Mouse (Mus musculus): ENCODE measurements at regions not wholly inside any gene's neighbourhood (a gene's known extent, or its start where the extent isn't known, plus 50 kb on each side); places are given as distances from the start of the nearest gene placed in this dataset.
A peak's percentile ranks its signal among the peaks of the same experiment; 100 is the strongest.

GRCm38 (mm10) chr2:11416122-11416521 is 137.8 kb downstream of the Pfkfb3 start:
- no peak overlapping the region for H3K9ac ChIP-seq (replicated peaks)
- H3K4me3 ChIP-seq (replicated peaks): no peak overlapping the region
- no peak overlapping the region for H3K27ac ChIP-seq
- H3K4me2 ChIP-seq: no peak overlapping the region
- no peaks in the 10 kb centered on the region for H3K9me3 ChIP-seq
- H3K36me3 ChIP-seq: no peaks in the 10 kb centered on the region
- 88% methylated on average over 11 of the region's 11 CpGs for WGBS
- H3K4me1 ChIP-seq (replicated peaks): no peaks in the 10 kb centered on the region
- H3K27me3 ChIP-seq: no peaks in the 10 kb centered on the region
- ATAC-seq (ENCODE audit: insufficient number of reproducible peaks, insufficient read depth, low FRiP score, low TSS enrichment, low read depth): no peak

- Histone ChIP-seq H3K4me1 (replicated peaks) (no peaks in the 10 kb centered on the region), H3K9ac (replicated peaks) (no peak overlapping the region), H3K4me3 (replicated peaks) (no peak overlapping the region), H3K36me3 (no peaks in the 10 kb centered on the region), H3K27ac (no peak overlapping the region), H3K9me3 (no peaks in the 10 kb centered on the region), H3K4me2 (no peak overlapping the region), H3K27me3 (no peaks in the 10 kb centered on the region)
- WGBS: 94% methylated on average over 6 of the region's 6 CpGs
- no peak for ATAC-seq (ENCODE audit: insufficient number of reproducible peaks, insufficient read depth, low FRiP score, low TSS enrichment, low read depth)
Measured at GRCm38 (mm10) chr2:11412521-11412920, 141.4 kb downstream of the Pfkfb3 start.

- Histone ChIP-seq H3K9ac (replicated peaks) (no peak overlapping the region), H3K9me3 (no peaks in the 10 kb centered on the region), H3K4me3 (replicated peaks) (no peak overlapping the region), H3K4me2 (no peak overlapping the region), H3K27ac (no peak overlapping the region), H3K27me3 (no peaks in the 10 kb centered on the region), H3K36me3 (no peaks in the 10 kb centered on the region), H3K4me1 (replicated peaks) (no peaks in the 10 kb centered on the region)
- WGBS: 80% methylated on average over 5 of the region's 6 CpGs
- no peak for ATAC-seq (ENCODE audit: insufficient number of reproducible peaks, insufficient read depth, low FRiP score, low TSS enrichment, low read depth)
Measured at GRCm38 (mm10) chr2:11408497-11408896, 145.4 kb downstream of the Pfkfb3 start.

GRCm38 (mm10) chr2:11406103-11406615 is 147.7 kb downstream of the Pfkfb3 start:
- Histone ChIP-seq H3K27me3 (no peaks in the 10 kb centered on the region), H3K4me2 (no peak overlapping the region), H3K9ac (replicated peaks) (no peak overlapping the region), H3K4me3 (replicated peaks) (no peak overlapping the region), H3K4me1 (replicated peaks) (no peaks in the 10 kb centered on the region), H3K9me3 (no peaks in the 10 kb centered on the region), H3K27ac (no peak overlapping the region), H3K36me3 (no peaks in the 10 kb centered on the region)
- no peak for ATAC-seq (ENCODE audit: insufficient number of reproducible peaks, insufficient read depth, low FRiP score, low TSS enrichment, low read depth)
- 90% methylated on average over 1 of the region's 1 CpGs for WGBS

- Histone ChIP-seq H3K36me3 (no peaks in the 10 kb centered on the region), H3K4me3 (replicated peaks) (no peak overlapping the region), H3K9me3 (no peaks in the 10 kb centered on the region), H3K4me1 (replicated peaks) (no peaks in the 10 kb centered on the region), H3K9ac (replicated peaks) (no peak overlapping the region), H3K27me3 (no peaks in the 10 kb centered on the region), H3K4me2 (no peak overlapping the region), H3K27ac (no peak overlapping the region)
- 86% methylated on average over 10 of the region's 10 CpGs for WGBS
- no peak for ATAC-seq (ENCODE audit: insufficient number of reproducible peaks, insufficient read depth, low FRiP score, low TSS enrichment, low read depth)
Measured at GRCm38 (mm10) chr2:11402218-11402848, 151.5 kb downstream of the Pfkfb3 start.

GRCm38 (mm10) chr2:11399411-11399810 is 154.5 kb downstream of the Pfkfb3 start:
- no peak overlapping the region for H3K9ac ChIP-seq (replicated peaks)
- H3K27ac ChIP-seq: no peak overlapping the region
- no peak for ATAC-seq (ENCODE audit: insufficient number of reproducible peaks, insufficient read depth, low FRiP score, low TSS enrichment, low read depth)
- H3K4me1 ChIP-seq (replicated peaks): no peaks in the 10 kb centered on the region
- no peaks in the 10 kb centered on the region for H3K36me3 ChIP-seq
- H3K4me2 ChIP-seq: no peak overlapping the region
- no peak overlapping the region for H3K4me3 ChIP-seq (replicated peaks)
- H3K9me3 ChIP-seq: no peaks in the 10 kb centered on the region
- no peaks in the 10 kb centered on the region for H3K27me3 ChIP-seq
- 85% methylated on average over 3 of the region's 3 CpGs for WGBS

- H3K4me2 ChIP-seq: no peak overlapping the region
- H3K27ac ChIP-seq: no peak overlapping the region
- H3K9ac ChIP-seq (replicated peaks): no peak overlapping the region
- ATAC-seq (ENCODE audit: insufficient number of reproducible peaks, insufficient read depth, low FRiP score, low TSS enrichment, low read depth): no peak
- H3K4me3 ChIP-seq (replicated peaks): no peak overlapping the region
- no peaks in the 10 kb centered on the region for H3K4me1 ChIP-seq (replicated peaks)
- H3K36me3 ChIP-seq: no peaks in the 10 kb centered on the region
- no peaks in the 10 kb centered on the region for H3K9me3 ChIP-seq
- WGBS: 81% methylated on average over 6 of the region's 6 CpGs
- H3K27me3 ChIP-seq: no peaks in the 10 kb centered on the region
Measured at GRCm38 (mm10) chr2:11398949-11399348, 154.9 kb downstream of the Pfkfb3 start.

- ATAC-seq (ENCODE audit: insufficient number of reproducible peaks, insufficient read depth, low FRiP score, low TSS enrichment, low read depth): no peak
- Histone ChIP-seq H3K36me3 (no peaks in the 10 kb centered on the region), H3K9ac (replicated peaks) (no peak overlapping the region), H3K27me3 (no peaks in the 10 kb centered on the region), H3K4me1 (replicated peaks) (no peaks in the 10 kb centered on the region), H3K4me3 (replicated peaks) (no peak overlapping the region), H3K9me3 (no peaks in the 10 kb centered on the region), H3K4me2 (no peak overlapping the region), H3K27ac (no peak overlapping the region)
- WGBS: 78% methylated on average over 6 of the region's 6 CpGs
Measured at GRCm38 (mm10) chr2:11398391-11398790, 155.5 kb downstream of the Pfkfb3 start.

GRCm38 (mm10) chr2:11396835-11397234 is 157.0 kb downstream of the Pfkfb3 start:
- H3K36me3 ChIP-seq: no peaks in the 10 kb centered on the region
- no peak for ATAC-seq (ENCODE audit: insufficient number of reproducible peaks, insufficient read depth, low FRiP score, low TSS enrichment, low read depth)
- no peaks in the 10 kb centered on the region for H3K4me1 ChIP-seq (replicated peaks)
- no peaks in the 10 kb centered on the region for H3K27me3 ChIP-seq
- no peak overlapping the region for H3K27ac ChIP-seq
- 81% methylated on average over 3 of the region's 3 CpGs for WGBS
- no peak overlapping the region for H3K4me2 ChIP-seq
- no peak overlapping the region for H3K4me3 ChIP-seq (replicated peaks)
- no peak overlapping the region for H3K9ac ChIP-seq (replicated peaks)
- no peaks in the 10 kb centered on the region for H3K9me3 ChIP-seq

GRCm38 (mm10) chr2:11394675-11395349 is 159.1 kb downstream of the Pfkfb3 start:
- H3K4me3 ChIP-seq (replicated peaks): no peak overlapping the region
- no peaks in the 10 kb centered on the region for H3K36me3 ChIP-seq
- no peak for ATAC-seq (ENCODE audit: insufficient number of reproducible peaks, insufficient read depth, low FRiP score, low TSS enrichment, low read depth)

GRCm38 (mm10) chr2:11391725-11392124 is 162.2 kb downstream of the Pfkfb3 start:
- Histone ChIP-seq H3K9me3 (no peaks in the 10 kb centered on the region), H3K9ac (replicated peaks) (no peak overlapping the region), H3K4me3 (replicated peaks) (no peak overlapping the region), H3K36me3 (no peaks in the 10 kb centered on the region), H3K27me3 (no peaks in the 10 kb centered on the region), H3K27ac (peak overlapping the region; percentile 5; the same call in 1 of the 2 replicates), H3K4me2 (no peak overlapping the region), H3K4me1 (replicated peaks) (no peaks in the 10 kb centered on the region)
- WGBS: 66% methylated on average over 6 of the region's 6 CpGs
- no peak for ATAC-seq (ENCODE audit: insufficient number of reproducible peaks, insufficient read depth, low FRiP score, low TSS enrichment, low read depth)

More at GRCm38 (mm10) chr2:11394675-11395349, 159.1 kb downstream of the Pfkfb3 start:
- Histone ChIP-seq H3K27me3 (no peaks in the 10 kb centered on the region), H3K9ac (replicated peaks) (no peak overlapping the region), H3K4me1 (replicated peaks) (no peaks in the 10 kb centered on the region), H3K27ac (no peak overlapping the region), H3K4me2 (no peak overlapping the region), H3K9me3 (no peaks in the 10 kb centered on the region)
- WGBS: 61% methylated on average over 5 of the region's 5 CpGs
